9 mouse cellular contexts compared by ENCODE assay signal in genomic region chr10:88514495-88514894, GRCm38 (mm10). TPM values are rescaled to one million over a fixed set of nuclear protein-coding genes. Genes with fewer than 3 reads are reported as not detected.
DNase-seq lines count a peak whose midpoint lies in the region; ATAC-seq and TF ChIP-seq lines count a peak whose summit lies in the region.
"Had no signal": no experiment of that assay in that cellular context is flagged by ENCODE, and none has a peak within 500 bp of the region (broad histone marks: within the 10 kb centered on the region; RNA-seq: fewer than 3 reads in every experiment).

No protein-coding gene starts in this region.

- peaks cover 3% of the 10 kb centered on the region; the same call in 1 of the 2 replicates for H3K4me1 ChIP-seq in heart, embryonic 11.5 days (ENCODE audit: control insufficient read depth, insufficient read depth, low read length)
- peaks cover 2% of the 10 kb centered on the region for H3K4me1 ChIP-seq in ES-Bruce4 (ENCODE audit: control insufficient read depth, insufficient read depth, low read length)
- H3K4me1 ChIP-seq in embryonic facial prominence, embryonic 10.5 days = no peaks in the 10 kb centered on the region
- no peaks in the 10 kb centered on the region for H3K4me1 ChIP-seq in limb, embryonic 14.5 days (ENCODE audit: control insufficient read depth, insufficient read depth, low read length)
- no peaks in the 10 kb centered on the region for H3K4me1 ChIP-seq in forebrain, embryonic 10.5 days
- H3K4me1 ChIP-seq: limb, embryonic 12.5 days had no signal

- H3K4me3 ChIP-seq in heart, embryonic 11.5 days (ENCODE audit: low read depth, low read length) = no peak overlapping the region
- no peak overlapping the region for H3K4me3 ChIP-seq in ES-Bruce4 (ENCODE audit: low read depth, low read length)
- no peak overlapping the region for H3K4me3 ChIP-seq in embryonic facial prominence, embryonic 10.5 days
- no peak overlapping the region for H3K4me3 ChIP-seq in limb, embryonic 14.5 days (replicated peaks; ENCODE audit: low read length)
- H3K4me3 ChIP-seq in forebrain, embryonic 10.5 days = no peak overlapping the region
- H3K4me3 ChIP-seq: limb, embryonic 12.5 days had no signal

- intact Hi-C loops in heart, postnatal 36 days (cut with DNase I) = no loop called here

- peak; percentile 94 for DNase-seq in heart, adult 11 months
- DNase-seq in embryonic facial prominence, embryonic 10.5 days (ENCODE audit: low spot score) = peak; percentile 40
- peak; percentile 56 to 64 for DNase-seq in heart, postnatal 36 days
- peak; percentile 21 for DNase-seq in limb, embryonic 14.5 days (ENCODE audit: low spot score)
- DNase-seq in right cerebral cortex, postnatal 10 days (ENCODE audit: low spot score in 2 of 2) = peak; percentile 44 to 65
- DNase-seq in forebrain, embryonic 10.5 days (ENCODE audit: extremely low spot score, low spot score) = no peak

- TF ChIP-seq CTCF in ES-Bruce4 (IDR thresholded peaks at IDR 0.05; ENCODE audit: low read depth, low read length) = peak; percentile 37

- H3K27me3 ChIP-seq in heart, embryonic 11.5 days (ENCODE audit: control insufficient read depth, insufficient read depth, low read length) = no peaks in the 10 kb centered on the region
- H3K27me3 ChIP-seq in ES-Bruce4 (ENCODE audit: control insufficient read depth, insufficient read depth, low read length, poor library complexity, severe bottlenecking) = no peaks in the 10 kb centered on the region
- H3K27me3 ChIP-seq in embryonic facial prominence, embryonic 10.5 days (replicated peaks; ENCODE audit: low read depth, poor library complexity, severe bottlenecking) = no peaks in the 10 kb centered on the region
- no peaks in the 10 kb centered on the region for H3K27me3 ChIP-seq in limb, embryonic 14.5 days (ENCODE audit: control insufficient read depth, insufficient read depth, low read length)
- H3K27me3 ChIP-seq in forebrain, embryonic 10.5 days (ENCODE audit: poor library complexity, severe bottlenecking) = no peaks in the 10 kb centered on the region
- H3K27me3 ChIP-seq: limb, embryonic 12.5 days had no signal

- no peak; the same call in 1 of the 2 replicates for ATAC-seq in heart, embryonic 11.5 days (replicated peaks; ENCODE audit: insufficient number of reproducible peaks, low FRiP score, low TSS enrichment)
- ATAC-seq in limb, embryonic 14.5 days (ENCODE audit: low FRiP score, low read depth) = no peak

- H3K9me3 ChIP-seq in heart, embryonic 11.5 days (replicated peaks; ENCODE audit: control insufficient read depth, low read length) = no peaks in the 10 kb centered on the region
- no peaks in the 10 kb centered on the region for H3K9me3 ChIP-seq in ES-Bruce4 (replicated peaks; ENCODE audit: control insufficient read depth, insufficient read depth, low read length, poor library complexity, severe bottlenecking)
- H3K9me3 ChIP-seq in embryonic facial prominence, embryonic 10.5 days = no peaks in the 10 kb centered on the region
- H3K9me3 ChIP-seq in limb, embryonic 14.5 days (ENCODE audit: control insufficient read depth, low read length) = no peaks in the 10 kb centered on the region
- H3K9me3 ChIP-seq in forebrain, embryonic 10.5 days = no peaks in the 10 kb centered on the region
- H3K9me3 ChIP-seq: limb, embryonic 12.5 days had no signal

- no peak overlapping the region for H3K27ac ChIP-seq in heart, embryonic 11.5 days (ENCODE audit: low read depth, low read length)
- H3K27ac ChIP-seq in ES-Bruce4 (ENCODE audit: insufficient read depth, low read length) = peak overlapping the region; percentile 91
- H3K27ac ChIP-seq in embryonic facial prominence, embryonic 10.5 days (replicated peaks) = no peak overlapping the region
- no peak overlapping the region for H3K27ac ChIP-seq in limb, embryonic 14.5 days (replicated peaks; ENCODE audit: low read depth, low read length)
- no peak overlapping the region for H3K27ac ChIP-seq in forebrain, embryonic 10.5 days
- H3K27ac ChIP-seq: limb, embryonic 12.5 days had no signal

- TF ChIP-seq POLR2A in ES-Bruce4 (IDR thresholded peaks at IDR 0.05; ENCODE audit: insufficient read depth, low read length) = no peak
- TF ChIP-seq POLR2A in limb, embryonic 14.5 days (IDR thresholded peaks at IDR 0.05; ENCODE audit: borderline replicate concordance, extremely low read depth, insufficient read depth, insufficient read length) = no peak

- no peaks in the 10 kb centered on the region for H3K36me3 ChIP-seq in heart, embryonic 11.5 days (ENCODE audit: control insufficient read depth, insufficient read depth, low read length)
- no peaks in the 10 kb centered on the region for H3K36me3 ChIP-seq in ES-Bruce4 (ENCODE audit: control insufficient read depth, insufficient read depth, low read length, poor library complexity, severe bottlenecking)
- H3K36me3 ChIP-seq in embryonic facial prominence, embryonic 10.5 days (replicated peaks) = no peaks in the 10 kb centered on the region
- H3K36me3 ChIP-seq in limb, embryonic 14.5 days (ENCODE audit: control insufficient read depth, insufficient read depth, low read length) = no peaks in the 10 kb centered on the region
- H3K36me3 ChIP-seq in forebrain, embryonic 10.5 days (replicated peaks) = no peaks in the 10 kb centered on the region
- H3K36me3 ChIP-seq: limb, embryonic 12.5 days had no signal

- H3K9ac ChIP-seq in heart, embryonic 11.5 days (ENCODE audit: low read depth, low read length) = no peak overlapping the region
- H3K9ac ChIP-seq in ES-Bruce4 (ENCODE audit: low read depth, poor library complexity, severe bottlenecking) = no peak overlapping the region
- H3K9ac ChIP-seq in limb, embryonic 14.5 days (ENCODE audit: low read depth, low read length, severe bottlenecking) = no peak overlapping the region
- H3K9ac ChIP-seq: limb, embryonic 12.5 days had no signal

- 51% methylated on average over 2 of the region's 2 CpGs for WGBS in heart, embryonic 11.5 days (ENCODE audit: insufficient replicate concordance)
- WGBS in embryonic facial prominence, embryonic 10.5 days = 46% methylated on average over 2 of the region's 2 CpGs
- WGBS in limb, embryonic 14.5 days = 44% methylated on average over 2 of the region's 2 CpGs
- WGBS in forebrain, embryonic 10.5 days = 51% methylated on average over 2 of the region's 2 CpGs

- H3K4me2 ChIP-seq in heart, embryonic 11.5 days = no peak overlapping the region
- no peak overlapping the region for H3K4me2 ChIP-seq in limb, embryonic 14.5 days (replicated peaks; ENCODE audit: low read depth, low read length, severe bottlenecking)
- H3K4me2 ChIP-seq: limb, embryonic 12.5 days had no signal

- TF ChIP-seq EP300 in ES-Bruce4 (IDR thresholded peaks at IDR 0.05; ENCODE audit: insufficient read depth, low read depth, low read length) = peak; percentile 87

RNA-seq across cellular contexts. Expression of gene Chpt1, which starts 10.6 kb away (rescaled TPM):
- 29.9 and 34.3 TPM in 2 replicates for polyA plus RNA-seq in heart, embryonic 11.5 days (2014; fragmentation: Nextera tagmentation; extraction: Ambion mirVana)
- 17.9 and 18.0 TPM in 2 replicates for polyA plus RNA-seq in ES-Bruce4 (2011; ENCODE audit: insufficient read depth, insufficient read length, low read depth, missing spikeins)
- 16.0 and 16.2 TPM in 2 replicates for polyA plus RNA-seq in embryonic facial prominence, embryonic 10.5 days (2016; fragmentation: Nextera tagmentation; extraction: Ambion mirVana)
- total RNA-seq in heart, postnatal 36 days (2021) = 100 to 1,000 TPM; 321 to 351 TPM
- polyA plus RNA-seq in limb, embryonic 14.5 days (2012; rRNA removed) = 10.3 and 12.5 TPM in 2 replicates
- polyA plus RNA-seq in limb, embryonic 14.5 days (2014; fragmentation: Nextera tagmentation; extraction: Ambion mirVana) = 34.3 and 35.9 TPM in 2 replicates
- polyA plus RNA-seq in forebrain, embryonic 10.5 days (2016; fragmentation: Nextera tagmentation; extraction: Ambion mirVana) = 9.0 and 9.4 TPM in 2 replicates

RNA-seq across cellular contexts. Expression of gene Sycp3, which starts 55.1 kb away (rescaled TPM):
- polyA plus RNA-seq in heart, embryonic 11.5 days (2014; fragmentation: Nextera tagmentation; extraction: Ambion mirVana) = 0.29 and 0.44 TPM in 2 replicates
- polyA plus RNA-seq in ES-Bruce4 (2011; ENCODE audit: insufficient read depth, insufficient read length, low read depth, missing spikeins) = 10.1 and 15.9 TPM in 2 replicates
- 0.26 TPM in 1 of 2 replicates, not detected in the other for polyA plus RNA-seq in embryonic facial prominence, embryonic 10.5 days (2016; fragmentation: Nextera tagmentation; extraction: Ambion mirVana)
- under 1 TPM in 1 of 2 experiments, not detected in 1; 0.25 TPM for total RNA-seq in heart, postnatal 36 days (2021)
- 0.10 TPM in 1 of 2 replicates, not detected in the other for polyA plus RNA-seq in limb, embryonic 14.5 days (2012; rRNA removed)
- not detected in 2 replicates for polyA plus RNA-seq in limb, embryonic 14.5 days (2014; fragmentation: Nextera tagmentation; extraction: Ambion mirVana)
- polyA plus RNA-seq in forebrain, embryonic 10.5 days (2016; fragmentation: Nextera tagmentation; extraction: Ambion mirVana) = 0.19 TPM in 1 of 2 replicates, not detected in the other
